Comparison of ENCODE assay signal across 9 mouse cellular contexts in genomic region chr2:27232376-27232775, GRCm38 (mm10). TPM values are rescaled to one million over a fixed set of nuclear protein-coding genes. Genes with fewer than 3 reads are reported as not detected.
DNase-seq lines count a peak whose midpoint lies in the region; ATAC-seq lines count a peak whose summit lies in the region.
"Had no signal": no experiment of that assay in that cellular context is flagged by ENCODE, and none has a peak within 500 bp of the region (broad histone marks: within the 10 kb centered on the region; RNA-seq: fewer than 3 reads in every experiment).

No protein-coding gene starts in this region.

- H3K27me3 ChIP-seq in forebrain, embryonic 10.5 days (ENCODE audit: poor library complexity, severe bottlenecking) = peaks cover 10% of the 10 kb centered on the region
- no peaks in the 10 kb centered on the region for H3K27me3 ChIP-seq in forebrain, embryonic 11.5 days (ENCODE audit: control insufficient read depth, insufficient read depth, low read length)
- H3K27me3 ChIP-seq in embryonic facial prominence, embryonic 14.5 days (replicated peaks; ENCODE audit: control insufficient read depth, insufficient read depth, low read length) = no peaks in the 10 kb centered on the region
- H3K27me3 ChIP-seq in midbrain, embryonic 13.5 days = no peaks in the 10 kb centered on the region
- H3K27me3 ChIP-seq: neural tube, embryonic 13.5 days had no signal

- H3K4me1 ChIP-seq in forebrain, embryonic 10.5 days = peaks cover 9% of the 10 kb centered on the region
- H3K4me1 ChIP-seq in forebrain, embryonic 11.5 days (replicated peaks; ENCODE audit: control insufficient read depth, insufficient read depth, low read length) = no peaks in the 10 kb centered on the region; the same call in 1 of the 2 replicates
- no peaks in the 10 kb centered on the region for H3K4me1 ChIP-seq in embryonic facial prominence, embryonic 14.5 days (ENCODE audit: control insufficient read depth, insufficient read depth, low read length)
- H3K4me1 ChIP-seq in midbrain, embryonic 13.5 days (replicated peaks) = 0 out of 2 replicates have a peak, but pooled peaks cover 4% of the 10 kb centered on the region

- DNase-seq in forebrain, embryonic 10.5 days (ENCODE audit: extremely low spot score, low spot score) = no peak
- DNase-seq in forebrain, embryonic 11.5 days (ENCODE audit: low spot score) = no peak
- DNase-seq in 416B (ENCODE audit: low read depth) = peak; percentile 72
- peak; percentile 38 for DNase-seq in embryonic facial prominence, embryonic 14.5 days (ENCODE audit: low spot score)
- peak; percentile 69 to 79 for DNase-seq in left cerebral cortex, adult 18-20 months (ENCODE audit: low spot score in 2 of 2)
- DNase-seq in right cerebral cortex, postnatal 10 days (ENCODE audit: low spot score in 2 of 2) = peak; percentile 49 to 59
- DNase-seq in embryo, embryonic 10 days (ENCODE audit: low spot score) = no peak

- H3K9ac ChIP-seq in forebrain, embryonic 11.5 days (ENCODE audit: low read length) = no peak overlapping the region
- no peak overlapping the region for H3K9ac ChIP-seq in embryonic facial prominence, embryonic 14.5 days (ENCODE audit: low read depth, low read length)
- no peak overlapping the region for H3K9ac ChIP-seq in midbrain, embryonic 13.5 days (replicated peaks)
- H3K9ac ChIP-seq: neural tube, embryonic 13.5 days had no signal

- H3K27ac ChIP-seq in forebrain, embryonic 10.5 days = peak overlapping the region; percentile 60
- H3K27ac ChIP-seq in forebrain, embryonic 11.5 days (ENCODE audit: low read depth, low read length) = no peak overlapping the region
- no peak overlapping the region for H3K27ac ChIP-seq in embryonic facial prominence, embryonic 14.5 days (replicated peaks; ENCODE audit: low read depth, low read length)
- no peak overlapping the region for H3K27ac ChIP-seq in midbrain, embryonic 13.5 days
- H3K27ac ChIP-seq: neural tube, embryonic 13.5 days had no signal

- no peaks in the 10 kb centered on the region for H3K36me3 ChIP-seq in forebrain, embryonic 10.5 days (replicated peaks)
- no peaks in the 10 kb centered on the region for H3K36me3 ChIP-seq in forebrain, embryonic 11.5 days (ENCODE audit: control insufficient read depth, insufficient read depth, low read length)
- no peaks in the 10 kb centered on the region for H3K36me3 ChIP-seq in embryonic facial prominence, embryonic 14.5 days (ENCODE audit: control insufficient read depth, insufficient read depth, low read length)
- no peaks in the 10 kb centered on the region for H3K36me3 ChIP-seq in midbrain, embryonic 13.5 days
- H3K36me3 ChIP-seq: neural tube, embryonic 13.5 days had no signal

- whole genome bisulfite sequencing in forebrain, embryonic 10.5 days = 35% methylated on average over 7 of the region's 7 CpGs
- WGBS in forebrain, embryonic 11.5 days = 28% methylated on average over 7 of the region's 7 CpGs
- WGBS in embryonic facial prominence, embryonic 14.5 days = 22% methylated on average over 7 of the region's 7 CpGs
- 36% methylated on average over 7 of the region's 7 CpGs for WGBS in midbrain, embryonic 13.5 days

- H3K9me3 ChIP-seq in forebrain, embryonic 10.5 days = no peaks in the 10 kb centered on the region
- H3K9me3 ChIP-seq in forebrain, embryonic 11.5 days (ENCODE audit: control insufficient read depth, low read length) = no peaks in the 10 kb centered on the region
- H3K9me3 ChIP-seq in embryonic facial prominence, embryonic 14.5 days (ENCODE audit: control insufficient read depth, low read length) = no peaks in the 10 kb centered on the region
- no peaks in the 10 kb centered on the region for H3K9me3 ChIP-seq in midbrain, embryonic 13.5 days
- H3K9me3 ChIP-seq: neural tube, embryonic 13.5 days had no signal

- no peak overlapping the region for H3K4me2 ChIP-seq in forebrain, embryonic 11.5 days (ENCODE audit: low read depth, low read length, severe bottlenecking)
- H3K4me2 ChIP-seq in embryonic facial prominence, embryonic 14.5 days (ENCODE audit: low read depth, low read length) = no peak overlapping the region
- no peak overlapping the region for H3K4me2 ChIP-seq in midbrain, embryonic 13.5 days (replicated peaks)
- H3K4me2 ChIP-seq: neural tube, embryonic 13.5 days had no signal

- H3K4me3 ChIP-seq in forebrain, embryonic 10.5 days = no peak overlapping the region
- no peak overlapping the region for H3K4me3 ChIP-seq in forebrain, embryonic 11.5 days (ENCODE audit: low read depth, low read length)
- no peak overlapping the region for H3K4me3 ChIP-seq in embryonic facial prominence, embryonic 14.5 days (ENCODE audit: low read depth, low read length)
- no peak overlapping the region for H3K4me3 ChIP-seq in midbrain, embryonic 13.5 days (replicated peaks)
- H3K4me3 ChIP-seq: neural tube, embryonic 13.5 days had no signal

- no peak for ATAC-seq in forebrain, embryonic 11.5 days (replicated peaks; ENCODE audit: low FRiP score)
- ATAC-seq in embryonic facial prominence, embryonic 14.5 days (ENCODE audit: low read depth) = no peak
- ATAC-seq in midbrain, embryonic 13.5 days = no peak

RNA-seq across cellular contexts. Expression of gene Sardh, which starts 15.8 kb away (rescaled TPM):
- 1.8 TPM in 2 replicates for polyA plus RNA-seq in forebrain, embryonic 10.5 days (2016; fragmentation: Nextera tagmentation; extraction: Ambion mirVana)
- 3.2 and 6.0 TPM in 2 replicates for polyA plus RNA-seq in forebrain, embryonic 11.5 days (2014; fragmentation: Nextera tagmentation; extraction: Ambion mirVana)
- 10.2 and 10.7 TPM in 2 replicates for polyA plus RNA-seq in embryonic facial prominence, embryonic 14.5 days (2014; fragmentation: Nextera tagmentation; extraction: Ambion mirVana)
- 1 to 10 TPM; 6.3 to 6.7 TPM for total RNA-seq in left cerebral cortex, adult 18-20 months (2021)
- 2.6 and 3.7 TPM in 2 replicates for polyA plus RNA-seq in midbrain, embryonic 13.5 days (2015; fragmentation: Nextera tagmentation; extraction: Ambion mirVana)

Comparison
In these comparisons a context has a peak if more than half of its experiments do, and no peak if none do; other contexts are left out.
1. DNase-seq: peak in 416B (single experiment), embryonic facial prominence, embryonic 14.5 days (single experiment), left cerebral cortex, adult 18-20 months (2 of 2) and right cerebral cortex, postnatal 10 days (2 of 2); none in forebrain, embryonic 10.5 days (single experiment), forebrain, embryonic 11.5 days (single experiment) and embryo, embryonic 10 days (single experiment).